Mouse (Mus musculus) WW6 (cell line): ENCODE results near the gene Faap20.

Source experiments
- DNase-seq: peaks from one replicate; pipeline ENCODE4 v3.0.0-alpha.2; 2013; ENCODE audit warnings: low read depth, low spot score

The Faap20 gene

GRCm38 (mm10) chr4:155249648-155250351, at the start of gene Faap20:
Gene Faap20 (plus strand): TSS chr4:155249802.
- DNase-seq: peak; percentile 75

- DNase-seq: no peak
These were observed 48.7 kb upstream of the Faap20 start for GRCm38 (mm10) chr4:155200861-155201390.

- no peak for DNase-seq
These were observed 47.8 kb upstream of the Faap20 start for GRCm38 (mm10) chr4:155201764-155202163.

- DNase-seq: no peak
These were observed 43.7 kb upstream of the Faap20 start for GRCm38 (mm10) chr4:155205919-155206318.

GRCm38 (mm10) chr4:155206498-155206897, 43.1 kb upstream of the Faap20 start:
- DNase-seq: no peak

- DNase-seq: no peak
These were observed 41.8 kb upstream of the Faap20 start for GRCm38 (mm10) chr4:155207841-155208240.

- DNase-seq: no peak
These were observed 41.0 kb upstream of the Faap20 start for GRCm38 (mm10) chr4:155208613-155209012.

- DNase-seq: no peak
These were observed 40.5 kb upstream of the Faap20 start for GRCm38 (mm10) chr4:155209079-155209478.

GRCm38 (mm10) chr4:155209494-155209893, 40.1 kb upstream of the Faap20 start:
- DNase-seq: no peak

GRCm38 (mm10) chr4:155213052-155213751, 36.4 kb upstream of the Faap20 start:
- no peak for DNase-seq

- DNase-seq: no peak
These were observed 35.9 kb upstream of the Faap20 start for GRCm38 (mm10) chr4:155213752-155214054.

- no peak for DNase-seq
These were observed 35.4 kb upstream of the Faap20 start for GRCm38 (mm10) chr4:155214188-155214587.

GRCm38 (mm10) chr4:155214793-155215192, 34.8 kb upstream of the Faap20 start:
- no peak for DNase-seq

- DNase-seq: no peak
These were observed 34.4 kb upstream of the Faap20 start for GRCm38 (mm10) chr4:155215203-155215602.

- no peak for DNase-seq
These were observed 33.6 kb upstream of the Faap20 start for GRCm38 (mm10) chr4:155215773-155216630.

- DNase-seq: no peak
These were observed 32.1 kb upstream of the Faap20 start for GRCm38 (mm10) chr4:155217241-155218103.

- no peak for DNase-seq
These were observed 31.4 kb upstream of the Faap20 start for GRCm38 (mm10) chr4:155218104-155218732.

- DNase-seq: no peak
These were observed 30.1 kb upstream of the Faap20 start for GRCm38 (mm10) chr4:155219271-155220212.
